Mouse (Mus musculus): ENCODE results near the gene Trim13.

GRCm38 (mm10) chr14:61603069-61603755, 5.2 kb downstream of the Trim13 start:
- no peak for TF ChIP-seq POLR2A (IDR thresholded peaks at IDR 0.05; ENCODE audit: extremely low read depth, insufficient read depth, low read length)
- TF ChIP-seq CTCF (IDR thresholded peaks at IDR 0.05; ENCODE audit: extremely low read depth, insufficient read depth, low read length) = no peak

Measured in cortical plate, adult 2 months (tissue).